Mouse (Mus musculus): ENCODE results near the gene Arhgap27.

- TF ChIP-seq HCFC1 (IDR thresholded peaks at IDR 0.05; ENCODE audit: borderline replicate concordance, insufficient read depth, low read length) (no peak), MAFK (IDR thresholded peaks at IDR 0.05; ENCODE audit: insufficient read depth, low read depth, low read length) (no peak), ZC3H11A (IDR thresholded peaks at IDR 0.05; ENCODE audit: borderline replicate concordance, low read depth, low read length) (no peak), CHD2 (IDR thresholded peaks at IDR 0.05; ENCODE audit: low read depth, low read length) (no peak), ZNF384 (IDR thresholded peaks at IDR 0.05; ENCODE audit: low read depth, low read length) (no peak)
These were observed 843 bp upstream of the Arhgap27 start for GRCm38 (mm10) chr11:103364335-103364734.
